Mouse (Mus musculus) c-Kit-positive CD71-positive TER-119-negative erythroid progenitor cells, embryonic 14.5 days (primary cell): ENCODE measurements at regions not wholly inside any gene's neighbourhood (a gene's known extent, or its start where the extent isn't known, plus 50 kb on each side); places are given as distances from the start of the nearest gene placed in this dataset.
"Not testable (repeated sequence)": the region's sequence is repeated elsewhere in the genome, so short reads cannot be mapped to it uniquely, and the experiment has no call there.

Experiments used
- DNase-seq: peaks from one replicate; pipeline ENCODE4 v3.0.0-alpha.2; 2013; ENCODE audit warnings: low read depth

GRCm38 (mm10) chr3:15022773-15023172 lies 136.7 kb downstream of the Car2 start:
- DNase-seq: no peak

DNA sequence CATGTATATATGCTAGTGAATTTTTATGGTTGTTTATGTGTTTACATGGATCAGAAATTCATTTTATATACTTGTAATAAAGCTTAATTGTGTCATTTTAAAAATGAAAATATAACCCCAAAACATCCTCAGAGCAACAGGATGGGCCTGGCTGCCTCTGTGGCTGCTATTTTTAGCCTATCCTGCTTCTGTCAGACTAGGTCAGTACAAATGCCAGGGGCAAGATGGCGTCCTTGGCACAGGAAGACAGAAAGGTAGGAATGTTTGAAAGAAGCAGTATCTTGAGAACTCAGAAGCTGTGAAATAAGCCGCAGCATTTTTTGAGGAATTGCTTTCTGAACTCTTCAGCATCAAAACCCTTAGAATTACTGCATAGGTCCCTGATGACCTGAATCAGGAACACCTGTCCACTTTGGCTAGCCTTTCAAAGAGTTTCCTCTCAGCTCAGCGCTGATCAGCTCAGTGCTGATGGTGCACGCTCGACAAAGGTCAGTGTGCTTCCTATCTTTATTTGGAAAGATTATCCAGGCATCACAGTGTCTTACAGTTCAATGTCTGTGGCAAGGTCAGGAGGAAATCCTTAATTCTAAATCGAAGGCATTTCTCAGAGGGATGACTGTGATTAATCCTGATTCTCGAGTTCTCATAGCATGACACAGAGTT lies 154.9 kb downstream of the Car2 start:
- no peak for DNase-seq

- DNase-seq: no peak
Measured at GRCm38 (mm10) chr3:15053968-15054367, 167.9 kb downstream of the Car2 start.

- not testable (repeated sequence) for DNase-seq
Measured at GRCm38 (mm10) chr3:15055516-15056256, 169.6 kb downstream of the Car2 start.

DNA sequence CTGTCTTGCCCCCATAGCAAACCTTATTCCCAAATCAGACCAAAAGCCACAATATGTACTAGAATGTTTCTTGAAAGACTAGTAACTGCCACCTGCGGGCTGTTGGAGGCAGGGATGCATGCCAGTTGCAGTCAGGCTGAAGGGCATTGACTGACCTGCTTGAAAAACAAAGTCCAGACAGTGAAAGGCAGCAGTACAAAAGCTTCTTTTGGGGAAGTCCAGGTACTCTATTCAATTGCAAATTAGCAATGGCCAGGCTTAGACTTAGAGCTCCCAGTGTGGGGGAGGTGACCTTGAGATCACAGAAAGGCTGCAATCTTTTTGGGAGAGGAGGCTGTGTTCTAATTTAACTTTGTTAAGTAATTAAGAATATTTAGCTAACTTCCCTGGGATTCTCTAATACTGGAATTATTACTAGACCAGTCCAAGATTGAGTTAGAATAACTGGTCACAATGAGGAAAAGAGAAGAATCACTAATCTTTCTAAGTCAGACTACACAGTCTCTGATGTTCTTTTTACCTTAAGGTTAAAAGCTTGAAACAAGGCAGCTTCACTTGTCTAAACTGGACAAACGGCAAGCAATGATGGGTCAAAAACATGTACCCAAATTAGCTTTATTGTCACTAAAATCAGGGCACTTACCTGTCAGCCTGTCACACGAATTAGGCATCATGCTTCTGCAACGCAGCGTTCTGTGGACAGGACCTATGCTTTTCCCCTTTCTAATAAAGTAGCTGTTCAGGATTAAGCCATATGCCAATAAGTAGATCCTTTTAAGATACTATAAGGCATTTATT lies 170.9 kb downstream of the Car2 start:
- DNase-seq: not testable (repeated sequence)

DNA sequence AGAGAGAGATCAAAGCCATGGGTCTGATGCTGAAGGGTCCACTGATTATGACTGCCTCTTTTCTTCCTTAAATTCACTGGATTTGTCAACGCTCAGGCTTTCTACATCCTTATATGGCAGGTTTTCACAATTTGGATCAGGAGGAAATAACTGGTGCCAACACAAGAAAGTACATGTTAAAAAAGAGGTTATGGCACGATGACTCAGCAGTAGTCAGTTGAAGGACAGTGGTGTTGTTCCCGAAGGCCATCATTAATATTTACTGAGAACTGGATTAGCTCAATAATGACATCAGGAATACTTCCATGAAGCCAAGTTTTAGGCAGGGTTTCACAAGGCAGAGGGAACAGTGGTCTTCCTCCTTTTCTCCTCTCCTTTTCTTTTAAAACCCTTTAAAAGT lies 179.6 kb downstream of the Car2 start:
- no peak for DNase-seq

GRCm38 (mm10) chr3:15068256-15068655 lies 182.2 kb downstream of the Car2 start:
- no peak for DNase-seq

DNA sequence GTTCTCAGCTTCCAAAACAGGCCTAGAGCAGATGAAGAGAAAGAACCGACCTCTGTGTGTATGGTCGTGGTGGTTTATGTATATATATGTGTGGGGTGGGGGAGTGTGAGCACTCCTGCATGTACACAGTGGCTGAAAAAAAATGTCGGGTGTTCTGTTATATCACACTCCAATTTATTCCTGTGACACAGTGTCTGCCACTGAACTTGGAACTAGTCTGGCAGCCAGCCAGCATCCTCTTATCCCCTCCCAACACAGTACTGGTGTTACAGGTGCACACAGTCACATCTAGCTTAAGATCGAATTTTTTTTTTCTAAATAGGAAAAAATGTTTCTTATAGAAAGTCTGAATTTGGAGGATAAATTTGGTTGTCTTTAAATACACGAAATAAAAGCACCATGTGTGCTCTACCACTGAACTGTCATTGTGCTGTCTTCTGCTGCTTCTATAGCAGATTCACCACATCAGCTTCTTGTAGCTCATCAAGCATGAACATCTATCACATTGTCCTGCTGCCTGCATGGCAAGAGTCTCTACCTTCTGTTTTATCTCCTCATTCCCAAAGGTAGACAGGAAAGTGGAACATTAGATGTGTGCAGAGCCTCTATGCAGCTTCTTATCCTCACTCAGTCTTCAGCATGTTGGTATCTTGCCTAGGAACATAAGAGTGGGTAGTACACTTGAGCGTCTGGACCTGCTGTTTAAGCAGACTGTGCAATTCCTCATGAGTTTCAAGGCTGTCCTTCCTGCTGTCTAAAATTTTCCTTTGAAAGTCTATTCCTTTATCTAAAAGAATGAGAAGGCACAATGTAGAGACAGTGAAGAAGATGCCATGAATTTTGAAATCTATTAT lies 185.2 kb downstream of the Car2 start:
- no peak for DNase-seq

- no peak for DNase-seq
Measured at GRCm38 (mm10) chr3:15073405-15073804, 187.3 kb downstream of the Car2 start.

DNA sequence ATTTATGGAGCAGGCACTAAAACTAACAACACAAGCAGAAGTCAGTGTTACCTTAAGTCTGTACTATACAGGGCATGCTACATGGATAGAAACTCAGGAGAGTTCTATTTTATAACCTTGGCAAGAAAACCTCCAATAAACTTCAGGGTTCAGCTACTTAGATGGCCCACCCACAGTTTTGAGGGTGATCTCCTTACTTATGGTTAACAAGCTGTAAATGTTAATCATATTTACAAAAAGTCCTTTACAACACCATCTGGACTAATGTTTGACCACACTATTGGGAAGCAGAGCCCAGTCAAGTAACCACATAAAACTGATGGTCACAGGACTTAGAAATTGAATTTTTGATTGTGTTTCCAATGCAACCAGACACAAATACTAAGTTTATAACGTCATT lies 187.8 kb downstream of the Car2 start:
- DNase-seq: no peak

GRCm38 (mm10) chr3:15074949-15075348 lies 188.9 kb downstream of the Car2 start:
- no peak for DNase-seq

GRCm38 (mm10) chr3:15090124-15090523 lies 204.1 kb downstream of the Car2 start:
- DNase-seq: no peak

GRCm38 (mm10) chr3:15098206-15098817 lies 212.2 kb downstream of the Car2 start:
- DNase-seq: no peak

- DNase-seq: no peak
Measured at GRCm38 (mm10) chr3:15098981-15099380, 212.9 kb downstream of the Car2 start.

GRCm38 (mm10) chr3:15105627-15106026 lies 219.6 kb downstream of the Car2 start:
- DNase-seq: no peak

DNA sequence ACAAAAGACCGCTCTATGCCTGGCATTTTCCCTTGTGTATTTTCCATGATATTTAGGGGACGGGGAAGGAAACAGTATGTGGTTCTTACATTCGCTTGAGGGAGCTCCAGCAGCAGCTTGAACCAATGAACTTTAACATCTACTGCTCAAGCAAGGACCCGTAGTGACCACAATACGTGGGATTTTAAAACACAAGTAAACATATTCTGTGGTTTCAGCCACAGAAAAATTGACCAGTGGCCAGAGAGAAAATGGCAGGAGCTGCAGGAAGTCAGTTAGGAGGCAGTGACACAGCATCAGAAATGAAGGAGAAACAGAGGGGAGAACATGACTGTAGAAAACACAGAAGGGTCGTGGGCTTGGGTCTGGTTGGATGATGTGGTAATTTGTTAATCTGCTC lies 220.2 kb downstream of the Car2 start:
- DNase-seq: no peak

- DNase-seq: no peak
Measured at GRCm38 (mm10) chr3:15107301-15107700, 221.2 kb downstream of the Car2 start.

- no peak for DNase-seq
Measured at GRCm38 (mm10) chr3:15108239-15108934, 222.3 kb downstream of the Car2 start.

GRCm38 (mm10) chr3:15110037-15110748 lies 221.9 kb downstream of the Gm9733 start:
- no peak for DNase-seq

DNA sequence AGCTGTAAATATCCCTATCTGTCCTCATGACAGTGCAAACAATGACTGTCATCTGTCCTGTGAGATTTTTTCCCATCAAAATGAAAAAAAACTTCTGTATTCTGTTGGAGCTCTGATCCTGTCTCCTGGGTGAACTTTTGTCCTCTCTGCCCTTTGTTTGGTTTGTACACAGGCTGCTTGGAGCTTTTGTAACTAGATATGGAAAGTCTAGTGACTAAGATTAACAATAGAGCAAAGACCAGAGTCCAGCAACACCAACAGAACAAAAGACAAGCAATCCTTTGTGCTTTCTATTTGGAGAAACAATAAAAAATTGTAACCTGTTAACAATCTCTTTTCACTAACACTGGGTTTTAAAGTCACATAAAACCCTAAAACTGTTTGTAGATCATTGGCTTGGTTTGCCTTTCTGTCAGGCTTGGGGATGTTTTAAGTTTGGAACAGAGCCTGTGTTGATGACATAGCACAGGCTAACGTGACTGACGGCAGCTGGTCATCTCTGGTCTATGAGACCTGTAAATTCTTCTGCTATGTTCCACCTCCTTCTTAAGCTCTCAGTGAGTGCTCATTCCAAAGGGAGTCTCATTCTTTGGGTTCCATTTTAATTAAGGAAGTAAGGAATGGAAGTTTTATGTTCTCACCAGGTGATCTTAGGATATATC lies 219.8 kb downstream of the Gm9733 start:
- DNase-seq: no peak
